Mouse (Mus musculus): ENCODE data around the gene Evi5.

DNA sequence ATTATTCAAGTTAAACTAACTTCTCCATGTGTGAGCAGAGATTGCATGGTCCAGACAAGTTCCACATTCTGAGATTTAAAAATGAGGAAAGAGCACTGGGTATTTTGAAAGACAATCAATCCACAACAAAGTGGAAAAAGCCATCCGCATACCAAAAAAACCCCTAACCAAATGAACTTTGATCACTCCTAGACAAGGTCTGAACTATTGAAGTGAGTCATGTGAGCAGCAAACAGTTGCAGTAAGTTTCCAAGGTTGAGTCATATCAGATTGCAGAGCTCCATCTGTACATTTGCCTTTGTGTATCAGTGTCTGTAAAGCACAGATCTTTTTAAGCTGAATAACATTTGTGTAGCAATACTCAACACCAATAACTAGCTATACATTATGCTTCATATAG, 120.2 kb downstream of the Evi5 start:
- no peak for TF ChIP-seq POLR2A (IDR thresholded peaks at IDR 0.05; ENCODE audit: control insufficient read depth, low read depth, low read length)
- TF ChIP-seq CTCF (IDR thresholded peaks at IDR 0.05; ENCODE audit: control insufficient read depth, insufficient read depth, insufficient replicate concordance, low read depth, low read length), result no peak
